Comparison of ENCODE assay signal across 30 mouse cellular contexts in the genomic region with DNA sequence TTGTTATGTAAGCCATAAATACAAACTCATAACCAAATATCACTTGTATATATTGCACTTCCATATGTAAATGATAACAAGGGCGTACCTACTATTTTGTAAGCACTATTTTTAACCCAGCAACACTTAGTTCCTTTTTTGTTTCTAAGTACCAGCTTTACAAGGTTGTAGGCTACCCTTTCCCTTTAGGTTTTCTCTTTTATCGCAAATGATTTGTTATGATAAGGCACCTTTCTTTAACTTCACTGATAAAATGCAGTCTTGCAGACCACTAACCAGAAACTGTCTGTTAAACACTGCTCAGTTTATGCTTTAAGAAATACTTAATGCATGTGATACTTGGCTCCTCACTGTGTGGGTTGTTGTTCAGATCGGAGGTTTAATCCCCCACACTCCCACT.
"Had no signal": no experiment of that assay in that cellular context is flagged by ENCODE, and none has a peak within 500 bp of the region (broad histone marks: within the 10 kb centered on the region; RNA-seq: fewer than 3 reads in every experiment).

No protein-coding gene starts in this region.

- H3K9me3 ChIP-seq: limb, embryonic 15.5 days; liver, embryonic 12.5 days; liver, embryonic 15.5 days; lung, embryonic 15.5 days; midbrain, embryonic 12.5 days; midbrain, embryonic 13.5 days; midbrain, embryonic 15.5 days had no signal

- H3K4me1 ChIP-seq: liver, embryonic 12.5 days; liver, embryonic 13.5 days; liver, embryonic 15.5 days; lung, embryonic 15.5 days; megakaryocyte, embryonic 14.5 days; midbrain, embryonic 10.5 days; midbrain, embryonic 12.5 days; midbrain, embryonic 13.5 days; midbrain, embryonic 15.5 days; neural tube, embryonic 12.5 days had no signal

- ATAC-seq: liver, embryonic 12.5 days; liver, postnatal 0 days; lung, postnatal 0 days; midbrain, embryonic 13.5 days; midbrain, embryonic 15.5 days; midbrain, embryonic 16.5 days had no signal

- H3K27ac ChIP-seq: limb, embryonic 10.5 days; limb, embryonic 12.5 days; limb, embryonic 13.5 days; limb, embryonic 15.5 days; liver, embryonic 12.5 days; liver, embryonic 13.5 days; liver, embryonic 14.5 days; liver, embryonic 15.5 days; lung, embryonic 15.5 days; macrophage; midbrain, embryonic 10.5 days; midbrain, embryonic 12.5 days; midbrain, embryonic 13.5 days; midbrain, embryonic 15.5 days; neural tube, embryonic 12.5 days had no signal

- H3K36me3 ChIP-seq: limb, embryonic 10.5 days; limb, embryonic 12.5 days; limb, embryonic 15.5 days; liver, embryonic 12.5 days; liver, embryonic 13.5 days; liver, embryonic 15.5 days; lung, embryonic 15.5 days; midbrain, embryonic 10.5 days; midbrain, embryonic 12.5 days; midbrain, embryonic 13.5 days; midbrain, embryonic 15.5 days; neural tube, embryonic 12.5 days had no signal

- DNase-seq: left cerebral cortex, postnatal 4 days; liver; liver, embryonic 13.5 days; liver, postnatal 0 days; lung, adult 18-20 months; lung, adult 2 months; lung, embryonic 14.5 days; lung, postnatal 10 days; lung, postnatal 14 days; lung, postnatal 36 days; lung, postnatal 4 days; midbrain, embryonic 14.5 days had no signal

- H3K27me3 ChIP-seq: limb, embryonic 12.5 days; limb, embryonic 13.5 days; limb, embryonic 15.5 days; liver, embryonic 12.5 days; liver, embryonic 13.5 days; liver, embryonic 15.5 days; lung, embryonic 15.5 days; megakaryocyte, embryonic 14.5 days; midbrain, embryonic 13.5 days; midbrain, embryonic 15.5 days; neural tube, embryonic 12.5 days had no signal

- H3K9ac ChIP-seq: limb, embryonic 12.5 days; limb, embryonic 13.5 days; limb, embryonic 15.5 days; liver, embryonic 12.5 days; liver, embryonic 13.5 days; liver, embryonic 14.5 days; liver, embryonic 15.5 days; liver, postnatal 0 days; lung, embryonic 14.5 days; lung, embryonic 15.5 days; midbrain, embryonic 12.5 days; midbrain, embryonic 13.5 days; midbrain, embryonic 15.5 days; neural tube, embryonic 12.5 days had no signal

- H3K4me3 ChIP-seq: limb, embryonic 10.5 days; limb, embryonic 12.5 days; limb, embryonic 13.5 days; limb, embryonic 15.5 days; liver, embryonic 12.5 days; liver, embryonic 13.5 days; liver, embryonic 15.5 days; lung, embryonic 15.5 days; megakaryocyte, embryonic 14.5 days; midbrain, embryonic 10.5 days; midbrain, embryonic 12.5 days; midbrain, embryonic 13.5 days; midbrain, embryonic 15.5 days; myocyte; neural tube, embryonic 12.5 days had no signal
